Mouse (Mus musculus): ENCODE measurements around the gene Gm13090. TPM values are rescaled to one million over a fixed set of nuclear protein-coding genes. Genes with fewer than 3 reads are reported as not detected.
A peak's percentile ranks its signal among the peaks of the same experiment; 100 is the strongest.

The Gm13090 gene
- polyA plus RNA-seq, 1 experiment from 2014 or later, result not detected

DNA sequence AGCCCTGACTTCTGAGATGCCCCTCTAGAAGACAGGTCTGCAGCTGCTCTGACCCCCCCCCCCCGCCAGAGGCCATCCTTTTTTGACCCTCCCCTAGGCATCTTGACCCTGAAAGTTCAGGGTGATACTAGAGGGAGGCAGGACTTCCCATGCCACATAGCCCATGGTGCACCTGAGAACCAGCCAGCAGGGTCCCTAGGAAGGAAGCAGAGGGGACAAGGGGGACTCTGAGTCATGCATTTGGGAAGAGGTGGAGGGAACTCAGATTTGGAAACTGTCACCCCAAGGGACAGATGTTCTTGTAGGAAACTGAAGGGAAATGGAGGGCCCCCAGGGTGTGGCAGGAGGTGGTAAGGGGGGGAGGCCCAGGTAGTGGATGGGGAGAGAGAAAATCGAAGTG lies 49.2 kb downstream of the Gm13090 start:
- no peak for ATAC-seq (ENCODE audit: low FRiP score, low TSS enrichment)
- H3K27ac ChIP-seq (ENCODE audit: low read depth, low read length), result no peak overlapping the region
- H3K9ac ChIP-seq (ENCODE audit: low read depth, low read length), result no peak overlapping the region
- 29% methylated on average over 2 of the region's 2 CpGs for WGBS
- no peak overlapping the region for H3K4me3 ChIP-seq (ENCODE audit: low read length)
- H3K9me3 ChIP-seq (ENCODE audit: control insufficient read depth, low read length), result no peaks in the 10 kb centered on the region
- H3K36me3 ChIP-seq (ENCODE audit: control insufficient read depth, insufficient read depth, low read length), result no peaks in the 10 kb centered on the region
- H3K4me1 ChIP-seq (ENCODE audit: control insufficient read depth, insufficient read depth, low read length), result peaks cover 18% of the 10 kb centered on the region
- H3K27me3 ChIP-seq (ENCODE audit: control insufficient read depth, insufficient read depth, low read length), result peaks cover 21% of the 10 kb centered on the region
- H3K4me2 ChIP-seq (replicated peaks; ENCODE audit: low read depth, low read length), result no peak overlapping the region

DNA sequence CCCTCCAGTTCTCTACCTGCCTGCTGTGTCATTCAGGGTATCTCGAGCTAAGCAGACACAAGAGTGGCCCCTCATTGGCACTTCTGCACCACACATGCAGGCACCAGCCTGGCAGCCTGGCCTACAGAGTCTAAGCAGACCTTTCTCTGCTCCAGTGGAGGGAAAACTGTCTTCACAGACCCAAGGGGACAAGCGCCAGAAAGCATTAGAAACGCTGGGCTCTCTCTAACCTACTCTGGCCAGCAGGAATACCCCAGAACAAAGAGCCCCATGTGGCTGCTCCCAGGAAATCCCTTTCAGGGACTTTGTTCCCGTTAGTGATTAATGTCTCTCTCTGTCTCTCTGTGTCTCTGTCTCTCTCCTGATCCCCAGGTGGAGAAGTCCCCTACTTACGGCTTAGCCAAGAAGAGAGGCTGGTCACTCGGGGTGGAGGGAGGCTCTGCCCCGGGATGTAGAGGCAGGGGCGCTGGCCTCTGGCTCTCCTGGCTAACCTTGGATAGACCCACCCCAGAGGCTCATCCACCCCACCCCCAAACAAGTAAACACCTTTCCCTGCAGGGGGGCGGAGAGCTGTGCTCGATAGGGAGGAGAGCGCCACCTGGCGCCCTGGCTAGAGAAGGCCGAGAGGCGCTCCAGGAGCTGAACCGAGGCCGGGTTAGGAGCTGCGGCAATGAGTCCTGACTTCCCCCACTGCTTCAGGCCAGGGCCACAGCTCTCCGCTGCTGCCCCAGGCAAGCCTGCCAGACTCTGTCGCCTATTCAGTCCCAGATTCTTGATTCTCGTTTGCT lies 49.9 kb downstream of the Gm13090 start:
- Histone ChIP-seq H3K4me3 (ENCODE audit: low read length) (no peak overlapping the region), H3K9ac (ENCODE audit: low read depth, low read length) (no peak overlapping the region), H3K9me3 (ENCODE audit: control insufficient read depth, low read length) (peaks cover 6% of the 10 kb centered on the region), H3K4me1 (ENCODE audit: control insufficient read depth, insufficient read depth, low read length) (peaks cover 18% of the 10 kb centered on the region), H3K27ac (ENCODE audit: low read depth, low read length) (no peak overlapping the region), H3K4me2 (replicated peaks; ENCODE audit: low read depth, low read length) (peak overlapping the region; percentile 9), H3K36me3 (ENCODE audit: control insufficient read depth, insufficient read depth, low read length) (no peaks in the 10 kb centered on the region), H3K27me3 (ENCODE audit: control insufficient read depth, insufficient read depth, low read length) (peaks cover 21% of the 10 kb centered on the region)
- 10% methylated on average over 17 of the region's 20 CpGs for WGBS
- ATAC-seq (ENCODE audit: low FRiP score, low TSS enrichment), result peak; percentile 53

DNA sequence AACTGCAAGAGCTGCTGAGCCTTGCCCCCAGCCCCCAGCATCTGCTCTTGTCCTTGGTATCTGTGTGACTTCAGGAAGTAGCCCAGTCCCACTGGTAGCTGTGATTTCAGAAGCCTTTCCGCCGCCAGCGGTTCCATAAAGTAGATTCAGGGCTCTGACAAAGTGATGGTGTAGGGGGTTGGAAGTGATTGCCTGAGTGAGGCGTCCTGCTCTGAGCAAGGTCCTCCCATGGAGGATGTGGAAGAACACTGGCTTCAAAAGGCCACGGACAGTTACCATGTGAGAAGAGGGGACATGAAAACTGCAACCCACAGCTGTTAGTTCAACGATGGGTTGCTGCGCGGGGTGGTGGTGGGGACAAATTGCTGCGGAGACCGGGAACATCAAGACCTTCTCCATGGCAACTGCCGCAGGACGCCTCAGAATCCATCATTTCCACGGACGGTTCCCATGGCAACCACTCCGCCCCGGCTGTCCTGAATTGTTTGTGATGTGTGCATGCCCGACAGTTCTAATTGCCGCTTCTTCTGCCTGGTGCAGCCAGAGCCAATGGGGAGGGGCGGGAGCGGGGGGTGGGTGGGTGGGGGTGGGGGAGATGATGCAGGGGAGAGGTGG lies 51.1 kb downstream of the Gm13090 start:
- H3K27ac ChIP-seq (ENCODE audit: low read depth, low read length), result no peak overlapping the region
- H3K9ac ChIP-seq (ENCODE audit: low read depth, low read length), result no peak overlapping the region
- H3K4me2 ChIP-seq (replicated peaks; ENCODE audit: low read depth, low read length), result no peak overlapping the region; the same call in 1 of the 2 replicates
- ATAC-seq (ENCODE audit: low FRiP score, low TSS enrichment), result no peak
- H3K9me3 ChIP-seq (ENCODE audit: control insufficient read depth, low read length), result peaks cover 12% of the 10 kb centered on the region
- H3K4me1 ChIP-seq (ENCODE audit: control insufficient read depth, insufficient read depth, low read length), result peaks cover 18% of the 10 kb centered on the region
- peaks cover 21% of the 10 kb centered on the region for H3K27me3 ChIP-seq (ENCODE audit: control insufficient read depth, insufficient read depth, low read length)
- 2% methylated on average over 20 of the region's 20 CpGs for WGBS
- no peaks in the 10 kb centered on the region for H3K36me3 ChIP-seq (ENCODE audit: control insufficient read depth, insufficient read depth, low read length)
- no peak overlapping the region for H3K4me3 ChIP-seq (ENCODE audit: low read length)

Other genes with a start within 250 kb of the Gm13090 start
- gene Errfi1, start 235.7 kb upstream of the Gm13090 start, polyA plus RNA-seq (2014; fragmentation: Nextera tagmentation; extraction: Ambion mirVana), result 22.0 and 34.3 TPM in 2 replicates
- 398 and 419 TPM in 2 replicates for gene Park7, start 175.1 kb upstream of the Gm13090 start, polyA plus RNA-seq (2014; fragmentation: Nextera tagmentation; extraction: Ambion mirVana)
- 0.13 and 0.39 TPM in 2 replicates for gene Tnfrsf9, start 175.0 kb upstream of the Gm13090 start, polyA plus RNA-seq (2014; fragmentation: Nextera tagmentation; extraction: Ambion mirVana)
- gene Uts2, start 92.5 kb upstream of the Gm13090 start, polyA plus RNA-seq (2014; fragmentation: Nextera tagmentation; extraction: Ambion mirVana), result not detected in 2 replicates
- 7.8 and 8.8 TPM in 2 replicates for gene Per3, start 44.9 kb upstream of the Gm13090 start, polyA plus RNA-seq (2014; fragmentation: Nextera tagmentation; extraction: Ambion mirVana)
- gene Vamp3, start 31.6 kb upstream of the Gm13090 start, polyA plus RNA-seq (2014; fragmentation: Nextera tagmentation; extraction: Ambion mirVana), result 77.4 and 115 TPM in 2 replicates

Measured in kidney, embryonic 14.5 days (tissue).